Mouse (Mus musculus): ENCODE data around the gene Lpp. TPM values are rescaled to one million over a fixed set of nuclear protein-coding genes. Genes with fewer than 3 reads are reported as not detected.
A peak's percentile ranks its signal among the peaks of the same experiment; 100 is the strongest.

Gene Lpp
- polyA plus RNA-seq, 1 experiment from 2014 or later: 17.1 TPM

DNA sequence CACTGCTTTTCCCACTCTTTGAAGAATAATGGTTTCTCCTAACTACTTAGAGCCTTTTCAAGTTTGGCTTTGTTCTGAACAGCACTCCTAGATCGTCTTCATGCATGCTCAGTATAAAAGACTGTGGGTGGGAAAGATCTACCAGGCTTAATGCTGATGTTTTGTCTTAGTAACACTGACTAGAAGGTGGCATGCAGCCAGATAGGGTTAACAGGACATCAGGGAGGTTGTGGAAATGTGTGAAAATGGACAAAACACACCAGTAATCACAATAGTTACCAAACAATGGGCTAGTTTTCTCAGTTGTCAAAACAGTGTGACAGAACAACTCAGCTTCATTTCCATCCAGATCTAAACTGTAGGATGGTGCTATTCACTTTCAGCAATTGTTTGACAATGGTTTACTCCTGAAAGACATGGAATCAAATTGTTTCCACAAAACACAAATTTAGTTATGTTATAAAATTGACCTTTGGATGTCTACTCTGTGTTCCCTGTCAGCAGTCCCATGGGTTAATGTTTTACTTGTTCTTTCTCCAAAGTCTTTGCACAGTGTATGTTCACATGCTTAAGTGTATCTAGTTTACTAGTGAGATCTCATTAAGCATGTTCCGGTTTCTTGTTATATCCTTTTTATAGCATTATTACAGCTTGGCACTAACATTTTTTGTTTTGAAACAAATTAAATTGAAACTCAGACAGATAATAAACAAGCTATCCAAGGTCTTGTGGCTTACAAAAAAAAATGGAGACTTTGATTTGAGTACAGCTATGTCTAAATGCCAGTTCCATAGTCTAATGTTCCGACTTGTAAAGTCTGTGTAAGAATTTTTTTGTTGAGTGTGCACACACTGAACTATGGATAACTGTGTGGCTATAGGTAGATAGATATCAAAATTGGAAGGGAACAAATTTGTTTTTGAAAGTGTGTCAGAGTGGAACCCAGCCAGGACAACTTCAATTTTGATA, 229.2 kb downstream of the Lpp start:
- no peak for DNase-seq (ENCODE audit: low spot score)

DNA sequence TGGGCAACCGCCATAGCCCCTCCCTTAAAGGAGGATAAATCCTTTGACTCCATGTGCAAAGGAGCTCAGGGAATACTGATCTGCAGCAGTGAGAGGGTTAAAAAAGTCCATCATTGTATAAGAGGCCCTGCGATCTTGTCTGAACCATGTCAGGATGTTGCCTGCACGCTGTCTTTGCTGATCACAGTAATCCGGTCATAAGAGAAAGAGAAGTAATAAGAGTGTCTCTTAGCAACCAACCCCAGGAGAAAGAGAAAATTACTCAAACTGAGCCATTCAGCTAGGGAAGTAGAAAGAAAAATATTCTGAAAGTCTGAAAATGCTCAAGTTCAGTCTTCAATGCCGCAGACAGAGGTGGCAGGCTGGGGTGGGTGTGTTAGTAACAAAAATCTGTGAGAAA, 231.0 kb downstream of the Lpp start:
- no peak for DNase-seq (ENCODE audit: low spot score)

DNA sequence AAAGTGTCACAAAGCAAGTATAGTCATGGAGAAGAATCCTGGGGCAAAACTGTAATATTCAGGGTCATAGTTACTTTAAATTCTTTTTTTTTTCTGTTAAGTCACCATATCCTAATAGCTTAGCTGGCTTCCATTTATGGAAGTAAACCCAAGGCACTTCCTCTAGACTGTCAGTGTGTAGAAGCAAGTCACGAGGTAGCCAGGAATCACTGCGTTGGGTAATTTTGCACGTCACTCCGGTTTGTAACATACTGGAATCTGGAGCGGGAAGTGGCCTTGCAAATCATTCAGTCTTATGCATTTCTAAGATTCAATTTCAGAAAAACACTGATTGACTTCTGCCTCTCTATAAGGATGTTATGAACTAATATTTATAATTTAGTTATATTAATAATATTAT, 232.3 kb downstream of the Lpp start:
- no peak for DNase-seq (ENCODE audit: low spot score)

DNA sequence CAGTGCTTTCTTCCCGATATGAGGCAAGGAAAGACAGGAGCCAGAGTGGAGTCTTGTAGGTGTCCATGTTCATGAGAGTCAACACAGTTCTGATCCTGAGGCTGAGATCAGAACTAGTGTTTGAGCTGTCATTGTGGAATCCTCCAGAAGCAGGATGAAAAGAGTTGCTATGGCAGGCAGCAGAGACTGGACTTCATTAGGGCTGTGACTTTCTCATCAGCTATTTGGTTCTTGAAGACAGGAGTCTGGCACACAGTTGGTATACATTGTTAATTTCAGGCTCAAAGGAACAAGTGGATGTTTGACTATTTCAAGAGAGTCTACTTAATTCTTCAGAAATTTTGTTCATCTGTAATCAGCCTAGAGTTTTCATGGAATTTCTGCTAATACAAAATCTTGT, 235.5 kb downstream of the Lpp start:
- no peak for DNase-seq (ENCODE audit: low spot score)

DNA sequence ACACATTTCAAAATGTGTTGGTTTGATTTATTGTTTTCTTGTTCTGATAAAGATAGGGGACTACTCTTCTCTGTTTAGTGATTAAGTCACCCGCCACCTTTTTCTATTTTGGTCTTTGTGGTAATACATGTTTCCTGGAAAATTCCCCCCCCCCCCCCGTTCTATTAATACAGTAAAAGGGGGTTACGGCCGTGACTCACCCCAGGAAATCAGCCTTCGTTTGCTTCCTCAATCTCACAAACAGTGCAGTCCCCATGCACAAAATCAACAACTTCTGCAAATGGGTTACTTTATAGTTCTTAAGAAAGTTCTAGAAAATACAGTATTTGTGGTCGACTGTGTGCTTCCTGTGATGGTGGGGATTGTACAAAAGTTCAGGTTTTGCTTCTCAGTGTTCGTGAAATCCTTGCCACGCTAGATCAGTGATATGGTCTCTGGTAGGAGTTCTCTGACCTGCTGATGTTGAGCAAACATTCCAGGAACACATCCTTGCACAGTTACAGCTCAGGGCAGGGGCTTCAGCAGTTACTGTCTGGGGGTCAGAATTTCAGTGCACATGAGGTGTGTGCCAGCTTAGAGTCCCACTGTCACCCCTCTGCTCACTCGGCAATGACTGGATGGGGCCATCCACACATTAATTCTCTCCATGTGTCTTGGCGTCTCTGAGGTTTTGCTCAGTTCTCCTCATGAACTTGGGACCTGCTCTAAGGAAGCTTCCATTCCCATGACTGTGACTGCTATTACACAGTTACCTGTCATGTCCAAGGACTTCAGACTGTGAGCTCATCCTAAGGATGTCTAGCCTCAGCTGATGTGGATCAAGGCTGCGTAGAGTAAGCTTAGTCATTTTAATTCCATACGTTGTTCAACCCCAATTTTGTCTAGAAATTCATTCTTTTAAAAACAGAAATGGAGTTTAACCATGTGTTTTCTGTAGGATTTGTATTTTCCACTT, 236.2 kb downstream of the Lpp start:
- peak; percentile 24 for DNase-seq (ENCODE audit: low spot score)

DNA sequence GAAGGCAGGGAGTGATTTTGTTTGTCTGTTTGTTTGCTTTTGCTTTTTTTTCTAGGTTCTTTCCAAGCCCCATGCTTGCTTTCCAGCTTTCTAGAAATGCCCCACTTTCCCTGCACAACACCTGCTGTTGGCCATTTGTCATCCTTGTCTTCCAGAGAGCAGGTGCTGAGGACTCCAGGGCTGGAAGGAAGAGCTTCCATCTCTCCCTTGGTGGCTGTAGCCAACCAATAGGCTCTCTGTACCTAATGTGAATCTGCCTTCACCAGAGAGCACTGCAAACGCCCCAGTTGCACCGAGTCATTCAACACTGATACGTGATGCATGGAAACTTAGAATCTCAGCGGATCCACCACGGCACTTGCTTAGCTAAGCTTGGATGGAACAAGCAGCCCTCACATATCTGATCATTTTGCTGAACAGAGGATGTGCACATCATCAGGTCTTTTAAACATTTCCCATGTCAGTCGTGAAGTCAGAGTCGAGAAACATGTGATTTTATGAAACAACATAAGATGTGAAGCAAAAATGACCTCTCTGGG, 242.1 kb downstream of the Lpp start:
- DNase-seq (ENCODE audit: low spot score): no peak

DNA sequence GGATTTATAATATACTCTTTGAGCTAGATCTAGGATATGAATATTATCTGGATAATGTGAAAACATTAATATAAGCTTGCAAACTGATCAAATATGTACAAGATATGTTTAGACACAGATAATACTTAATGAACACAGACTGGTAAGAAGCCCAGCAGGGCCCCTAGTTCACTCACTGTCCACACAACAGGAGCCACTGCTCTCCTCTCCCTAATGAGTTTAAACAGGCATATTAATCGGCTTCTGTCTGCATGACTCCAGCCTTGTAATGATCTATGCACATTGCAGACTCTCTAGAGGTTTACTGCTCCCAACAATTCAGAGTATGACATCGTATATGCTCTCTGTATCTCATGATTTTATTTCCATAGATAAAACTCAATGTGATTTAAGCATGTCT, 243.6 kb downstream of the Lpp start:
- no peak for DNase-seq (ENCODE audit: low spot score)

DNA sequence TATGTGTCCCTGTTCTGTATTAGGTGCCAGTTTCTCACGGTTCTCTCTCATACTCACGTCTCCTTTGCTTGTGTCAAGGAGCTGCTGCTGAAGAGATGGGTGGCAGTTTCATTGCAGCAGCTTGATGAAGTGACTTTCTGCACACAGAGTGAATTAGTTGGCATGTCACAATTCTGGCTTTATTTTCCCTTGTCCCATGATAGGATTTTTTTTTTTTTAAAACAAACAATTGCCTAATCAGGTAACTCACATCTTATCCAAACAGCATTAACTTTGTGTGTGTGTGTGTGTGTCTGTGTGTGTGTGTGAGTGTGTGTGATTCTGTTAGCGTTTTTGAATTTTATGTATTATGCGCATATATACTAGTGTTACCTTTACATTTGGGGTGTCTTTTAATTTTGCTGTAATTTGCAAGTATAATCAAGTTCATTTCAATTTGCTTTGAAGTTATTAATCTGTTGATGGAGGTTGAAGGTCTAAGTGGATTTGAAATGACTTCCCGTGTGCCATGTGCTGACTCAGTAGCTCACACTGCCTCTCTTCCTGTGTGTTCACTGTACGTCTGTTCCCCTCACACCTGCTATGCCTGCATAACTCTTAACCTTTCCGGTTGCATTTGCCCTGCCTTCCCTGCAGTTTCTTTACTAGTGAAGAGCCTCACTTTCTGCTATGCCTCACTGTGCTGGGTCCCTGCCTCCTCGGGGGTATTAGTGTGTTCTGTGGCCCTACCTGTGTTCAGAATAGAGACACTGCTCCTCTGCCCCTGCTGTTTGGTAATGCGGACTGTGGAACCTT, 247.9 kb downstream of the Lpp start:
- peak; percentile 55 for DNase-seq (ENCODE audit: low spot score)

DNA sequence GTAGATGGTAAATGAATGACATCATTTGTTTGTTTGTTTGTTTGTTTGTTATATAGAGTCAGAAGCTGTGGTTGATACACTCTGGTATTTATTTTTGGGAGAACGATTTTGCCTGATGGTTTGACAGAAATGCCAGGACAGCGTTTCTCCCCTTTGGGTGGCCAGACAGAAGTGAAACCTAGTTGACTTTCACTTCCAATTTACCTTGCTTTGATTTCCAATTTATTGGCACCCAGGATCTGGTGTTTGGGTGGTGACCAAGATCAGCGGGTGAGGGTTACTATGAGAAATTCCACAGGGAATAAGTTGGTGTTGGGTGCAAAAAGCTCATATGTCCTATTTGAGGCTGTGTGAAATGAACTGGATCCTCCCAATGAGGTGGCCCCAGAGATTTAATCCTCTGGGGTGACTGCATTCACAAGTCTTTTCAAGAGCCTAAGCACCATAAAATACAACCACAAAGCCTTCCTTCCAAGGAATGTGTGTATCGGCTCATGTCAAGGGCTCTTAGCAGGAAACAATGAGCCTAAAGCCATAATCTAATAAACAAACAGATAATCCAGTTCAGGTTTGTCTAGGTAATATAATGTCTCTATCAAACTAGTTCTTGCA, 249.8 kb downstream of the Lpp start:
- DNase-seq (ENCODE audit: low spot score): no peak

DNA sequence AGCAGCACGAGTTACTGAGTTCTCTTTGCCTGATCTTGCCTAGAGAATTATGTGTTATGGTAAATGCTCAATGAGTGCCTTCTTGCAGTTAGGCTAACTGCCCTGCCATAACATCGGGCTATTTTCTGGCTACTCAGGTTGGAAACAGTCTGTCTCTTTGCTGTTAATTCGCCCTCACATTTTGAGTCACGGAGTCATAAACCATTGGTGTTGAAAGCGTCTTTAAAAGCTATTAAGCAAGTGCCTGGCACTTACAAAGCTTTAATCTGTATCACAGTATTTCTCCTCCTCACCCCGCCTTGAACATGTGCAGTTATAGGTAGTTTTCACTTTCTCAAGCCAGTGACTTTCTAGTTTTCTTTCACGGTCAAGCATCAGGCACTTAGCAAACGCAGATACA, 250.8 kb downstream of the Lpp start:
- DNase-seq (ENCODE audit: low spot score): no peak

DNA sequence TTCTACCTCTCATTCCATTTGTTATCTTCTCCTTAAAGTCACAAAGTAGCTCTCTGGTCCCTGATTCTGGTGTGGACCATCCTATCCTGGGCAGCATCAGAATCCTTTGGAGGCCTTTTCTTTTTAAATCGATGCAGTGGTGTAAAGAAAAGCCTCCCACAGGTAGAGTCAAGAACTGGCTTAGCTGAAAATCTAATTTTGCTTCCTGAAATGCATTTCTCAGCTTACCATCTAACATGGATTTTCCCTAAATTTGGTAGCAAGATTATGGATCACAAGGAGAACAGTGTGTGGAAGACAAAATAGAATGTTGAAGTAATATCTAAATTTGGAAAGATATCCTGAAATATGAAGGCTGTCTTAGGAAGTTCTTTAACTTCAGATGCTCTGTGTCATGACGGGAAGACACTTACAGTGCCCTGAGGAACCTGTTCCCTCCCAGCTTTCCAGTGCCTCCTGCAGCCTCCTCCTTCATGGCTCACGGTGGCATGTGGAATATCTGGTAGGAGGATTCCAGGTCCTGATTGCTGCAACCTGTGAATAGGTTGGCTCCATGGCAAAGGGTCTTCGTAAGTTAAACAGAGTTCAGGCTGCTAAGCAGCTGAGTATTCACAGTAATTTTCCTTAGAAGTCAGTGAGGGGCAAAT, 251.6 kb downstream of the Lpp start:
- DNase-seq (ENCODE audit: low spot score): no peak

DNA sequence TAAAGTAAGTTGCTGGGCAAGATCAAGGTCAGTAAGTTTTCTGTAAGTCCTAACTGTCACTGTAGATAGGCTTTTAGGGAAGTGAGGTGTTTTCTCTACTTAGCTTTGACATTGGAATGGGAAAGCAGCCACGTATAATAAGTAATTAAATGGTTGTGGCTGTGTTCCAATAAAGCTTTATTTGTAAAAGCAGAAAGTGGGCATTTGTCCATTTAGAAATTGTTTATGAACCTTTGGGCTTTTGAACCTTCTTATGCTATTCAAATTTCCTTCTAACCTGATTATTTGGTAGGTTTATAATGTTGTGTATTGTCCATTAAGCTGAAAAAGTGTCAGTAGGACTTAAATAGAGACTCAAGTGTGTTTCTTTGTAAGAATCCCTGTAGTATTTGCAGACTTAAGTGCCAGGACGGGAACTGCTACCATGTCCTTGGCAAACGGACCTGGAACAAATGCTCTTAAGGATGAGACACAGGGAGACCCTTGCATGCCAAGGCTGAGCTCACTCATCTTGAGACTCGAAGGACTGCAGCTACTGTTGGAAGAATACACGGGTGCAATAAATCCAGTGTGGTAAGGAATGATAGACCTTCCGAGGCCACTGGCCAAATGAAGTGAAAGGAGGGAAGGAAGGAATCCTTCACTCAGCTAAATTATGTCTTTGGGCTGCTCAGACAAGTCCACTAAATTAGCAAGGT, 252.7 kb downstream of the Lpp start:
- DNase-seq (ENCODE audit: low spot score): no peak

DNA sequence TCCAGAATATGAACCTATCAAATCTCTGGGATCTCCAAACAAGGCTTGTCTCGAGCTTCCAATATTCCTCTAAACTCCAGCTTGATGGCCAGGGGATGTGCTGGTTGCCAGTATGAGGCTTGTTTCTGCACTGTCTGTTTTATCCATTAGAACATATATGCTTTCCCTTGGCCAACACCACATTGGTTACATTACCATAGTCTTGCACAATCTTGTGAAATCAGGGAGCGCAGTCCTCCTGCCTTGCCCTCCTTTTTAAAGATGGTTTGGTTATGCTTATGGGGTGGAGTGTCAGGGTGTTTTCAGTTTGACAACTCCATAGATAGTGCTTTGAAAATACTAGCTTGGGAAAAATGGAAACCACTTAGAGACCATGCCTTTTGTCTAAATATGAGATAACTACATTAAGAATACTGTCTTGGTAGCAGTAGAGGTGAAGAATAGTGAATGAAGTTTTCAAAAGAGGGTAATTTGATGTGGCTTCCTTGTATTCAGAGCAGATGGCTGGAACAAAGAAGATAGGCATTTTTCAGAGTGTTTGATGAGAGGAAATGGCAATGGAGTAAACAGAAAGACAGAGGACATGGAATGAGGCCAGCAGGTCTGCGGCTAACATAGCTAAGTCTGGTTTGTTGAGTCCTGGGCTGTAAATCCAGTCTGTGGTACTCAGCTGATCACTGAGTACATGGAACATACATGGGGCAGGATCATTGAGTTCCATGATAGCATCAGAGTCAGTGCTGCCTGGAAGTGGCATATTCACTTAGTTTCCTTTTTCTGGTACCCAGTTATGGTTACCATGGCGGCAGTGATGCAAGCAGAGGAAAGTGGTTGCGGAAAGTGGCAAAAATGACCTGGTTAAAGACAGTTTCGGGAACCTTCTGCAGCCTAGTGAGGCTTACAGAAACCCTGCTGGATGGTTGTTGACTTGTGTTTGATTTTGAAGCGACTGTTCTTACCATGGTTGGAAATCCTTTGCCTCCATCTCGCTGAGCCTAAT, 258.6 kb downstream of the Lpp start:
- DNase-seq (ENCODE audit: low spot score): peak; percentile 66

DNA sequence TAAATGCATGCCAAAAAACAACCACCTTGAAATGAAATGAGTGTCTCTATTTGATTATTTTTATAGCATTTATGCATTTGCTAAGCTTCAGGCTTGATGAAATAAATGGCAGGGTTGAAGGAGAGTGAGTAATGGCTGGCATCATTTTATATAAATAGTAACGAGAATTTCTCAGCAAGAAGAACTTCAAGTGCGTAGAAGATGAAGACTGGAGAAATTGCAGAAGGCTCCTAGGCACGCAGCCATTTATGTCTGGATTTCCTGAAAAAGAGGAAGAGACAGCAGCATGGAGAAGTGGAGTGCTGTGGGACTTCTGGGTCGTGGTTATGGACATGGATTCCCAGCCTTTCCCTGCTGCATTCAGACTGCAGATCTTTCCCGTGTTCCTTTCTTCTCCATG, 259.7 kb downstream of the Lpp start:
- no peak for DNase-seq (ENCODE audit: low spot score)

DNA sequence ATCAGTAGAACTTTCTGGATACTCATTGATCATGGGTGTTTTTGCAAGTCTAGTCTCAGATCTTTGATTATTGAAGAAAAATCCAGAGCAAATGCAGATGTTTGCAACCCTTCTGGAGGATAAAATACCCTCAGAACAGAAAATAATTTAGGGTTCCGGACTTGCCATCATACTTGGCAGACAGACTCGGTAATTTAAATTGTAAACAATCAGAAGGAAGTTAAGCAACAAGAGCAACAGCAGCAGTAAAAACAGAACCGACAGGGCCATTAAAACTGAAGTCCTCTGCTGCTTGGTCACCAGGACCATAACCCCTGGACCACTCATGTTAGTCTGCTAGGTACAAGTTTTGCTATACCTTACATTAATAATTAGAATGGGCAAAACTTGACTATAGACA, 261.8 kb downstream of the Lpp start:
- no peak for DNase-seq (ENCODE audit: low spot score)

DNA sequence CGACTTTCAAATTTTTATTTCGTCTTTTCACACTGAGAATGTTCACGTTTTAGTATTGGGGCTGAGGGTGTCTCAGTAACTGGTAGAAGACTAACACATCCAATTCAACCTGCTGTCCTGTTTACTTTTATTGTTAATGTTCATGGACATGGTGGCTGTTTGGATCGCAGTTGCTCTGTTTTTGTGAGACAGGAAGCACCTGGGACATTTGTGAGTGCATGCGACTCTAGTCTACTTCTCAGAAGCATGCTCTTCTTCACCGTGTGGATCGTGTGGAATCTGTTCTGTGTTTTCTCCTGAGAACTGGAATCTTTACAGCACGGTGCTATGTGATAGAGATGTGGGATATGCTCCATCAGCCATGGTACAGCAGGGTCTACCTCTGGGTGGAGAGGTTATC, 262.7 kb downstream of the Lpp start:
- peak; percentile 68 for DNase-seq (ENCODE audit: low spot score)

DNA sequence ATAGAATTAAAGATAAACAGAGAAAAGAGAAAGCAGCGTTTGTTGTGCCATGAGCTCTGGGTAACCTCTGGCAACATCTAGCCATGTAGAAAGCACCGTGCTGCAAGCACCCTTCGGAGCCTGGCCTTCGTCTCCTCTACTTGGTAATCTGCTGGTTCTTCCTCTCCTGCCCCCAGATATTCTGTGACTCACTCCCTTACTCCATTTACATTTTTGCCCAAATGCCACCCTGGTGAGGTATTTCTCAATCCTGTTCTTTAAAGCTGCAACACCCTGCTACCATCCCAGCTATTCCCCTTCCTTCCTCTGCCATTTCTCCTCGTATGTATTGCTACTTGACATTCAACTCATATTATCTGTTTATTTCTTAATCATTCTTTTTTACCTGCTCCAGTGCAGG, 263.4 kb downstream of the Lpp start:
- no peak for DNase-seq (ENCODE audit: low spot score)

DNA sequence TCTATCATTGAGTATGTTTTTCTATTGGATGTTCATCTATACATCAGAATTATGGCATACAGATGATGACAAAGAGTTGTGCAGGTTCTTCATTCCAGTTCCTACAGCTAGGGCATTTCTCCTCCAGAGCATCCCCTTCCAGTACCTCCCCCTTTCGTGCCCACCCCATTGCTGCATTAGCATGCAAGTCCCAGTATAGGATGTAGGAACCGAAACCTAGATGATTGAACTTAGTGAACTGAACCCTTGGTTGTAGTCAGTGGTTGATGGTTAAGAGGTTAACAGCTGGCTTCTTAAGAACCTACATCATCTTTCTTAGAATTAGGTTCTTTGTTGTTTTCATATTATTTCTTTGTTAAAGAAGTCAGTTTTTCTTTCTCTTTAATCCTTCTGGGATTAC, 265.7 kb downstream of the Lpp start:
- DNase-seq (ENCODE audit: low spot score): no peak
